Mouse (Mus musculus): ENCODE measurements at regions not wholly inside any gene's neighbourhood (a gene's known extent, or its start where the extent isn't known, plus 50 kb on each side); places are given as distances from the start of the nearest gene placed in this dataset.

DNA sequence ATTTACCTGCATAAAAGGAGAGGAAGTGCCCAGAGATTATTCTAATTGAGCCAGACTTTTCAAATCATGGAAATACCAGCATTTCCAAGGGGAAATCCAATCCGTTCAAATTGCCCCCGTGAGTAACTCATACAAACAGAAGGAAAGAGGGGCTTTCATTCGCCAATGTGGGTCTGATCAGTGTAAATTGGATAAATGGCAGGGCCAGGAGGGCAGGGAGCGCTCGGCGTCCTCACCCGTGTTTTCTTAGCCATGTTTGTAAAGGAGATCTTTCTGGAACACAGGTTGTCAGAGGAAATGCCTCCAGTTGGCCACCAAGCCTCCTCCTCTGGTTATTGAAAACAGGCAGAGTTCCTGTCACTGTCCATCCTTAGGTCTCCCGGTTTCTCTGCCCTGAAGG is 286.1 kb downstream of the Mycn start:
- TF ChIP-seq CTCF (IDR thresholded peaks at IDR 0.05; ENCODE audit: low read depth) (no peak), EP300 (IDR thresholded peaks at IDR 0.05; ENCODE audit: low read depth) (no peak)

All from liver, postnatal 0 days (tissue).